Mouse (Mus musculus): ENCODE results near the gene Olfr281.
"Not testable (repeated sequence)": the region's sequence is repeated elsewhere in the genome, so short reads cannot be mapped to it uniquely, and the experiment has no call there.

The Olfr281 gene

DNA sequence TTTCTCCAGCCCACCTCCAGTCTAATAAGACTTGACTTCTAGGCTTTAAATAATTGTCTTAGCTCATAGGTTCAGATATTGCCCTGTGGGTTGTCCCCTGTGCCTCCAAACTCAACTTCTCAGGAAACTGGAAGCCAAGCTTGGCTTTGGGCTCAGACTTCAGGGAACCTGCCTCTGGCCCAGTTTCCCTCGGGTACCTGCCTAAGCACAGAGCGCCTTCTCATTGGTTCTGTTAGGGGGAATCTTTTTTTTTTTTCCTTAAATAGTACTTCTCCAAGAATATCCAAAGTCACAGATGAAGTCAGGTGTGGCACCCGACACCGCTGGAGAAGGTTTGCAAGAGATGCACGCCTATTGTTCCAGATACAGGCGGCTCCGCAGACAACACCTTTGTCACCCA is at the start of gene Olfr281:
Olfr281 (plus strand) TSS at position 301 of the 400 bp plus-strand sequence.
- in situ Hi-C loops (cut with MseI, MboI) = no loop called here

DNA sequence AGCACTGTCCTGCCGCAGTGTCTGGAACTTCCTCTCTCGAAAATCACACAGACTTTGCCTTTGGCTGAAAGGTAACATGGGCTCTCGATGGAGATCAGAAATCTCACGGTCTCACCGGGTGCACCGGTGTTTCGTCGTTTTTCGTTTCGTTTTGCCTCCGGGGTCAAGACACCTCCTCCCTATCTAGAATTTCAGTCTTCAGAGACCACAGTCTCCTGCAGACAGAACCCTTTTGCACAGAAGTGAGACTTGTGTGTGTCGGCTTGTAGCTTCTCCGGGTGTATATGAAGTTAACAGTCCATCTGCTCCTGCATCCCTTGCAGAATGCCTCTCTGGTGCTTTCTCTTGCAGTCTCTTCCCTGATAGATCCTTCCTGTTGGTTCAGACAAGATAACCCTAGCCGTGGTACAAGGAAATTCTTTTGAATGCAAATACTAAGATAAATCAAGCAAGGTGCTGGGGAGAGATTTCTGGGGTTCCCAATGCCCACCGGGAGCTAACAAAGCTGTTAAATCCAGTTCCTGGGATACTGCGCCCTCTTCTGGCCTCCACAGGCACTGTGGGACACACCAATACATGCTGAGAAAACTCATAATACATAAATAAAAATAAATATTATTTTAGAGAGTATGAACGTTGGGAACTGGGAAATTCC is 43.9 kb upstream of the Olfr281 start:
- in situ Hi-C loops (cut with MseI, MboI) = no loop called here

GRCm38 (mm10) chr15:98409635-98410034 is 42.8 kb upstream of the Olfr281 start:
- in situ Hi-C loops (cut with MseI, MboI) = no loop called here

DNA sequence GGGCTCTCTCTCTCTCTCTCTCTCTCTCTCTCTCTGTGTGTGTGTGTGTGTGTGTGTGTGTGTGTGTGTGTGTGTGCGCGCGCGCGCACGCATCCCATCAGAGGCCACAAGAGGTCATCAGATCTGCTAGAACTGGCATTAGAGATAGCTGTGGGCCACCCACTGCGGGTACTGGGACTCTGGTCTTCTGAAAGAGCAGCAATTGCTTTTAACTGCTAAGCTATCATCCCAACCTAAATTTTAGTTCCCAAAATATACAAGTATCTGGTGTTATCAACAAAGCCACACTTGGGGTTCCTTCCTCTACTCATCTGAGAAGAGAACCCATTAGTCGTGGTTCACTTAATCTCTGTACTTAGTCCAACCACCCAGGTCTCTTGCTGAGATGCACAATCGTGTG is 42.1 kb upstream of the Olfr281 start:
- in situ Hi-C loops (cut with MseI, MboI) = no loop called here

DNA sequence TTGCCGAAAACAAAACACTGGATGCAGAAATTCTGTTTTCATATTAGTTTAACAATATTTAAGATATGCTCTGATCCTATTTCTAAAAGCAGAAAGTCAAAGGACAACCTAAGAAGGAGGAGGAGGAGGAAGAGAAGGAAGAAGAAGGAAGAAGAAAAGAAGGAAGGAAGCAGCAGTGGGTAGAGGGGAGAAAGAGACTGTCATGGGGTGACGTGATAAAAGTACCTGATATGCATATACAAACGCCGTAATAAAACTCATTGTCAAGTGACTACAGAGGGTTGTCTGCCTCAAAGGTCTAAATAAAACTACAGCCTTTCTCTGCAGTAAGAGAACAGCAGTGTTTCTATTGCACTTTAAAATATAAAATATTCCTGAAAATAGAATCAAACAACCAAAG is 36.4 kb upstream of the Olfr281 start:
- in situ Hi-C loops (cut with MseI, MboI) = no loop called here

DNA sequence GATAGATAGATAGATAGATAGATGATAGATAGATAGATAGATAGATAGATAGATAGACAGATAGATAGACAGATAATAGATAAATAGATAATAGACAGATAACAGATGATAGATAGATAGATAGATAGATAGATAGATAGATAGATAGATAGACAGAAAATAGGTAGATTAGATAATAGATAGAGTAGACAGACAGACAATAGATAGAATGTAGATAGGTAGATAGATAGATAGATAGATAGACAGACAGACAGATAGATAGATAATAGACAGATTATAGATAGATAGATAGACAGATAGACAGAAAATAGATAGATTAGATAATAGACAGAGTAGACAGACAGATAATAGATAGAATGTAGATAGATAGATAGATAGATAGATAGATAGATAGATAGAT is 35.6 kb upstream of the Olfr281 start:
- in situ Hi-C loops (cut with MseI, MboI) = not testable (repeated sequence)

DNA sequence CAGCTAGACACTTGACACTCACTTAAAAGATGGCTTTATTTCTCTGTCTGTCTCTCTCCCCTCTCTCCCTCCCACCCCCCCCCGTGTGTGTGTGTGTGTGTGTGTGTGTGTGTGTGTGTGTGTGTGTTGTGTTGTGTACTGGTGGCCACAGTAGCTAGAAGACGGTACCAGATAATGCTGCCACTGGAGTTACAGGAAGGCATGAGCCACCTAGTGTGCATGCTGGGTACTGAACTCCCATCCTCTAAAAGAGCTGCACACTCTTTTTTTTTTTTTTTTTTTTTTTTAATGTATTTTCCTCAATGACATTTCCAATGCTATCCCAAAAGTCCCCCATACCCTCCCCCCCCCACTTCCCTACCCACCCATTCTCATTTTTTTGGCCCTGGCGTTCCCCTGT is 35.1 kb upstream of the Olfr281 start:
- in situ Hi-C loops (cut with MseI, MboI) = not testable (repeated sequence)

- in situ Hi-C loops (cut with MseI, MboI) = no loop called here
Measured at GRCm38 (mm10) chr15:98418096-98418495, 34.3 kb upstream of the Olfr281 start.

DNA sequence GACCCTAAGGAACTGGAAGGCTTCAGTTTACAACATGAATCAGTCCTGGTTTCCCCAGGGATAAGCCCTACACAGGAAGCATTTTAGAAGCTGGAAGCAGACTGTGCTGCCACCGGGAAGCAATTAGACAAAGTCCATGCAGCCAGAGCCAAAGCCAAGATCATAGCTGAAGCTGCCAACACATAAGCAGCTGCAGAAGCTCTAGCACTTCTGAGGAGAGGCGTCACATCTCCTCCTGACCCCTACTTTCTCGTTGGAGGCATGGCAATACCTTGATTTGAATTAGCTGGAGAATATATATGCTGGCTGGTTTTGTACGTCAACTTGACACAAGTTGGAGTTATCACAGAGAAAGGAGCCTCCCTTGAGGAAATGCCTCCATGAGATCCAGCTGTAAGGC is 31.5 kb upstream of the Olfr281 start:
- in situ Hi-C loops (cut with MseI, MboI) = no loop called here

DNA sequence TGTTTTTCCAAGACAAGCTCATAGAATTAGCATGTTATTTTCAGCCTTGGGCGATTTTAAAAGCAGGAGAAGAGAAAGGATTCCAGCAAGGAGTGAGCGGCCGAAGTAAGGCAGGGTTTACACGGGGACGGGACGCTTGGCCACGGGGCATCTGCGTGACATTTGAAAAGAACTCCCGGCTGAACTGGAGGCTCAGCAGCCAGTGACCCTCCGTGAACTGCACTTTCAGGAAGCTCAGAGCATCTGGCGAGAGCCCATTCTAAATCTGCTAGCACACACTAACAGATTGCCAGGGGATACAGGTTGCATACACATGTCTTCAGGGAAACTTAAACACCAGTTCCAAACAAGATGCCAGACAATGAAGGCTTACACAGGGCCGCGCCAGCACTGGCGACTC is 28.1 kb upstream of the Olfr281 start:
- in situ Hi-C loops (cut with MseI, MboI) = no loop called here

GRCm38 (mm10) chr15:98424753-98425152 is 27.6 kb upstream of the Olfr281 start:
- in situ Hi-C loops (cut with MseI, MboI) = no loop called here

DNA sequence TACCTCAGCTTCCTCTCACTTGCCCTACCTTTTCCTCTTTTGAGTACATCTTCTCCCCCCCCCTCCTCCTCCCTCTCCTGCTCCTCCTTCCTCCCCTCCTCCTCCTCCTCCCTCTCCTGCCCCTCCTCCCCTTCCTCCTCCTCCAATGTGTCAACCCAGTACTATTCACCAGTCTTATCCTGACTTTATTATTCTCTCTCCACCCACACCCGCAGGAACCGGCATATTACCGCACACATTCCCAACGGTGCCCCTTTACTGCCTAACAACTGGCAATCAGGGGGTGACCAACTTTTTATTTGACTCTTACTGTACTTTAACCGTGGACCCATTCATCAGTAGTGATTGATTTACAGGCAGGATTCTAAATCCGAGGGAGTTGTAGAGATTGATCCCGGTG is 27.2 kb upstream of the Olfr281 start:
- in situ Hi-C loops (cut with MseI, MboI) = no loop called here

GRCm38 (mm10) chr15:98430925-98431324 is 21.5 kb upstream of the Olfr281 start, which contains the start of gene Olfr282:
Gene Olfr282 (plus strand): TSS chr15:98431225.
- in situ Hi-C loops (cut with MseI, MboI) = not testable (repeated sequence)

GRCm38 (mm10) chr15:98444561-98444960 is 7.8 kb upstream of the Olfr281 start:
- in situ Hi-C loops (cut with MseI, MboI) = no loop called here

GRCm38 (mm10) chr15:98448521-98448920 is 3.9 kb upstream of the Olfr281 start:
- in situ Hi-C loops (cut with MseI, MboI) = no loop called here

GRCm38 (mm10) chr15:98469596-98469995 is 17.2 kb downstream of the Olfr281 start, which contains the start of gene OR5BS1P:
Gene OR5BS1P (plus strand): TSS chr15:98469896.
- in situ Hi-C loops (cut with MseI, MboI) = no loop called here

DNA sequence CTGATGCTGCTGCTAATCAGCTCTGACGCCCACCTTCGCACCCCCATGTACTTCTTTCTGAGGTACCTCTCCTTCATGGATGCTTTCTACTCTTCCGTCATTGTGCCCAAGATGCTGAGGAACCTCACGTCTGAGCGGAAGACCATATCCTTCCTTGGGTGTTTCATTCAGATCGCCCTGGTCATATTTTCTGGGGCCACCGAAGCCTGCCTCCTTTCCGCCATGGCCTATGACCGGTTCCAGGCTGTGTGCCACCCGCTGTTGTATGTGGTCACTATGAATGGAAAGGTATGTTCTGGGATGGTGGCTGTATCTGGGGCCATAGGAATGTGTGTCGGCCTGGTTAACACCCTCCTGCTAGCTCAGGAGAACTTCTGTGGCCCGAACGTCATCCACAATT is 19.2 kb downstream of the Olfr281 start:
- in situ Hi-C loops (cut with MseI, MboI) = no loop called here

GRCm38 (mm10) chr15:98474958-98475357 is 22.6 kb downstream of the Olfr281 start:
- in situ Hi-C loops (cut with MseI, MboI) = no loop called here

DNA sequence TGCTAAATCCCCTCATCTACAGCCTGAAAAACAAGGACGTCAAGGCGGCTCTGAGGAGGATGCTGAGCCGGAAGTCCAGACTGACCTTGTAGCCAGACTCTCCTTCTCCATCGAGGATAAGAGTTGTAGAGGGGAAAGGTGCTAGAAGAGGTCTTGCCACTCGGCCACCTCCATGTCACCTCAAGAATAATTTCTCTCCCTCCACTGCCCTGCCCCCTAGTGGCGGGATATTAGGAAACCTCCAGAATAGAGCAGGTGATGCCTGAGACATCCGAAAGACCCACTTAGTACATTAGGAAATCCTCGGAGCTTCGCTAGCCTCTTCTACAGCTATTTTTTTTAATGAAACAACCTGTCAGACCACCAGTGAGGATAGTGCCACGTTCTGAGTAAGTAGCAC is 23.0 kb downstream of the Olfr281 start:
- in situ Hi-C loops (cut with MseI, MboI) = no loop called here

DNA sequence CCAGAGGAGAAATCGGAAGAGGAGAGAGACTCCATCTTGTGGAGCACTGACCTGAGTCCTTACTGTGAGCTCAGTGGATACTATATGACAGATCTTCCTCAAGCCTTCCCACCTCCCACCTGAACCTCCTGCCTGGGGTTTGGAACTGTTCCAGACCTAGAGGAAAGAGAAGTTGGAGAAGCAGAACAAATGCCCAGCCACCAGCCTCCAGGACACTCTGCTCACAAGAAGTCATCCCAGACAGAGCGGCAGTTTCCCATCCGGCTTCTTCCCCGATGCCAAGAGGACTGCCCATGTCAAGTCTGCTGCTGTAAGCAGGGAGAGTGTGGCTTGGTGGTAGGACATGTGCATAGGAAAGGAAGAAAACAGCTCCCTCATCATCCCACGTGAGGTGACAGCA is 23.9 kb downstream of the Olfr281 start:
- in situ Hi-C loops (cut with MseI, MboI) = no loop called here

GRCm38 (mm10) chr15:98479568-98480102 is 27.2 kb downstream of the Olfr281 start:
- in situ Hi-C loops (cut with MseI, MboI) = no loop called here

DNA sequence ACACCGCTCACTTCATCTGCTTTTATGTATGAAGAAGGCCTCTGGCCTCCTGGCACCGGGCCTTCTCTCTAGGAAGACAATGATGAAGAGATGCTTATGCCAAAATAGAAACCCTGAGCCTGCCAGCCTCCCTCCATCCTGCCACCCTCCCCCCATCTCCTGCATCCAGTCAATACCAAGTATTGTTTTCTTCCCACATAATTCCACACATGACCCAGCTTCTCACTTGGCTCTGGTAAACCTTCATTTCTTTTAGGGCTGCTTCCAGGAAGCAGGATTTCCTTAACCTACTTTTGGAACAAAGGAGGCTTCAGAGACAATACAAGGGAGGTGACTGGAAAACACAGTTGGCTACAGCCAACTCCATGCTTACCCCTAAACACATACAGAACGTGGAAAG is 30.3 kb downstream of the Olfr281 start, which contains the start of gene Lalba:
Lalba (minus strand) TSS at position 21 of the 400 bp plus-strand sequence.
- in situ Hi-C loops (cut with MseI, MboI) = no loop called here

Measured in mouse trophoblast stem cell (cell line).